Mouse (Mus musculus) frontal cortex, postnatal 10 days (tissue): Measurements from ENCODE around the gene Gp9.
"Not testable (repeated sequence)": the region's sequence is repeated elsewhere in the genome, so short reads cannot be mapped to it uniquely, and the experiment has no call there.

Source experiments
- DNase-seq, 2 experiments: peaks; one replicate each; pipeline ENCODE4 v3.0.0; 2022; ENCODE audit warnings: low spot score in 2 of 2, mixed read lengths in 1 of 2

The Gp9 gene

GRCm38 (mm10) chr6:87750184-87750910 is 27.5 kb upstream of the Gp9 start:
- DNase-seq: no peak

GRCm38 (mm10) chr6:87751574-87751973 is 26.3 kb upstream of the Gp9 start:
- DNase-seq: no peak

- DNase-seq: no peak
Measured at GRCm38 (mm10) chr6:87755196-87755595, 22.7 kb upstream of the Gp9 start.

- DNase-seq: no peak
Measured at GRCm38 (mm10) chr6:87756896-87757295, 21.0 kb upstream of the Gp9 start.

GRCm38 (mm10) chr6:87759404-87759803 is 18.5 kb upstream of the Gp9 start:
- DNase-seq: no peak

GRCm38 (mm10) chr6:87759850-87760249 is 18.0 kb upstream of the Gp9 start:
- DNase-seq: no peak

GRCm38 (mm10) chr6:87762161-87762560 is 15.7 kb upstream of the Gp9 start:
- no peak for DNase-seq

GRCm38 (mm10) chr6:87763376-87764280 is 14.2 kb upstream of the Gp9 start:
- DNase-seq: no peak

- DNase-seq: not testable (repeated sequence)
Measured at GRCm38 (mm10) chr6:87764296-87764695, 13.6 kb upstream of the Gp9 start.

GRCm38 (mm10) chr6:87770626-87771025 is 7.2 kb upstream of the Gp9 start:
- DNase-seq: no peak

GRCm38 (mm10) chr6:87774466-87774865 is 3.4 kb upstream of the Gp9 start:
- no peak for DNase-seq

GRCm38 (mm10) chr6:87774909-87775308 is 3.0 kb upstream of the Gp9 start:
- no peak for DNase-seq

- no peak for DNase-seq
Measured at GRCm38 (mm10) chr6:87775588-87776245, 2.2 kb upstream of the Gp9 start.

- DNase-seq: no peak
Measured at GRCm38 (mm10) chr6:87776663-87777062, 1.2 kb upstream of the Gp9 start.

GRCm38 (mm10) chr6:87778294-87779173 is 662 bp downstream of the Gp9 start:
- DNase-seq: no peak

- DNase-seq: no peak
Measured at GRCm38 (mm10) chr6:87779174-87780165, 1.6 kb downstream of the Gp9 start.

GRCm38 (mm10) chr6:87780546-87781301 is 2.9 kb downstream of the Gp9 start:
- DNase-seq: no peak

- no peak for DNase-seq
Measured at GRCm38 (mm10) chr6:87784033-87784432, 6.2 kb downstream of the Gp9 start.

- no peak for DNase-seq
Measured at GRCm38 (mm10) chr6:87786621-87787020, 8.7 kb downstream of the Gp9 start.
